Mouse (Mus musculus) gastrocnemius, postnatal 10 days (tissue): Measurements from ENCODE around the gene Krtap1-3. TPM values are rescaled to one million over a fixed set of nuclear protein-coding genes. Genes with fewer than 3 reads are reported as not detected.
"Not testable (repeated sequence)": the region's sequence is repeated elsewhere in the genome, so short reads cannot be mapped to it uniquely, and the experiment has no call there.

Source experiments
- DNase-seq: peaks from one replicate; pipeline ENCODE4 v3.0.0; 2021; ENCODE audit warnings: mixed read lengths
- long read RNA-seq, 2 experiments: library from polyadenylated mRNA; stranded (forward); transcript quantifications; one replicate each; pipeline ENCODE4 v2.0.0; 2021
- total RNA-seq, 2 experiments: library from RNA; stranded (reverse); gene quantifications; 2 replicates each; pipeline ENCODE4 v1.2.3; 2021

Krtap1-3 gene
- not detected for total RNA-seq
- long read RNA-seq, experiment 1, result 0 reads
- long read RNA-seq, experiment 2, result 0 reads

GRCm38 (mm10) chr11:99590981-99591380 lies at the start of gene Krtap1-3:
TSS of gene Krtap1-3 (minus strand) at chr11:99591339.
- DNase-seq, result no peak

- no peak for DNase-seq
These were observed 49.8 kb upstream of the Krtap1-3 start for GRCm38 (mm10) chr11:99640926-99641325.

- DNase-seq, result no peak
These were observed 45.9 kb upstream of the Krtap1-3 start for GRCm38 (mm10) chr11:99637086-99637485.

DNA sequence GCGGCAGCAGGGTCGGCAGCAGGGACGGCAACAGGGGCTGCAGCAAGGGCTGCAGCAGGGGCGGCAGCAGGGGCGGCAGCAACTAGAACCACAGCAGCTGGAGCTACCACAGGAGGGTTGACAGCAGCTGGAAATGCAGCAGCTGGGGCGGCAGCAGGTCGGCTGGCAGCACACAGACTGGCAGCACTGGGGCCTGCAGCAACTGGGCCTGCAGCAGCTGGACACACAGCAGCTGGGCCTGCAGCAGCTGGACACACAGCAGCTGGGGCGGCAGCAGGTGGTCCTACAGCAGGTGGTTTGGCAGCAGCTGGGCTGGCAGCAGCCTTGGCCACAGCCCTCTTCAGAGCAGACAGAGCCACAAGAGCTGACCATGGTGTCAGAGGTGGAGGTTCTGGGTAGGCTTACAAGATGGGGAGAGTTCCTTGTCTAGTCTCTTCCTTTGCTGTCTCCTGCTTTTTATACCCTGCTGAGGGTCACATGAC lies 43.6 kb upstream of the Krtap1-3 start, which contains the start of gene Krtap4-2:
Gene Krtap4-2 (minus strand): TSS at position 432 of the 482 bp plus-strand sequence.
- DNase-seq, result no peak

DNA sequence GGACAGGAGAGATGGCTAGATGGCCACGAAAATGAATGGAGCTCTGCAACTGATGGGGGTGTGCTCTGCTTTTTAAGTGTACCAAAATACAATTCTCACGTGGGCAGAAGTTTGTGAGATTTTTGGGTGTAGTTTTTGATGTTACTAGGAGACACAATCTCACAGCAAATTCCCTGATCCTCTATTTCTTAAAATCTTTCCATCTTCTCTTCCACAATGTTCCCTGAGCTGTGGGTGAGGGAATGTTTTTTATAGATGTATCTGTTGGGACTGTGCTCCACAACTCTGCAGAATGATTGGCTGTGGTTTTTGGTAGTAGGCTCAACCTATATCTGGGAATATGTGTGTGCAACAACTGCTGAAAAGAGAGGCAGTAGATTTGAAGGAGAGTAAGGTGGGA lies 42.2 kb upstream of the Krtap1-3 start:
- no peak for DNase-seq

GRCm38 (mm10) chr11:99630890-99631289 lies 39.8 kb upstream of the Krtap1-3 start:
- DNase-seq, result no peak

DNA sequence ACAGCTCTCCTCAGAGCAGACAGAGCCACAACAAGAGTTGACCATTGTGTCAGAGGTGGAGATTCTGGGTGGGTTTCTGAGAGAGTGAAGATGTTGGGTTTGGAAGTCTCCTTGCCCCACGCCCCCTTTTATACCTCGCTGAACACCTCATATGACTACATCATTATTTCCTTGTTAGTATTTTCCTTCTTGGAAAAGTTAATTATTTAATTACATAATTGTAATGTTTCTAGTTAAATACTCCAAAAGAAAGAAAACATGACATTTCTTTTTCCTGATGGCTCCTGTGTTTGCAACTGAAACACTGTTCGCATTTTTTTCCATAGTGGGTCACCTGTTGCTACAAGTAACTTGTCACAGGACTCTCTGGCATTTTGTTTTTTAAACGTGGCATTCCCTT lies 37.0 kb upstream of the Krtap1-3 start, which contains the start of gene Krtap4-1:
Gene Krtap4-1 (minus strand): TSS at position 101 of the 400 bp plus-strand sequence.
- DNase-seq, result no peak

DNA sequence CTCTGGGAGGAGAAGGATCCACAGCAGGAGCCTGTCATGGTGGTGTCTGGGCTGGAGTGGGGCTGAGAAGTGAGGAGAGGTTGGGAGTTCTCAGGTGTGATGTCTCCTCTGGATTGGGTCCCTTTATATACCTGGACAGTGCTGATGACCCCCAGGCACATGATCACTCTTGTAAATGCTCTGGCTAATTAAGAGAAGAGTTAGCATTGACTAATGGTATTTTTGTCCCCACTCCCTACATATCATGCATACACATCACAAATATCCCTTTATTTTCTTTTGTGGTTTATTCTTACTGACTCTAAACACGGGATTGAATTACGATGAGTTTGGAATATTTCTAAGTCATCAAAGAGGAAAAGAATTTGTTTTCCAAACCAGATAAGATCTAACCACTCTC lies 29.2 kb upstream of the Krtap1-3 start, which contains the start of gene Gm11562:
Gene Gm11562 (minus strand): TSS at position 101 of the 400 bp plus-strand sequence.
- DNase-seq, result no peak

DNA sequence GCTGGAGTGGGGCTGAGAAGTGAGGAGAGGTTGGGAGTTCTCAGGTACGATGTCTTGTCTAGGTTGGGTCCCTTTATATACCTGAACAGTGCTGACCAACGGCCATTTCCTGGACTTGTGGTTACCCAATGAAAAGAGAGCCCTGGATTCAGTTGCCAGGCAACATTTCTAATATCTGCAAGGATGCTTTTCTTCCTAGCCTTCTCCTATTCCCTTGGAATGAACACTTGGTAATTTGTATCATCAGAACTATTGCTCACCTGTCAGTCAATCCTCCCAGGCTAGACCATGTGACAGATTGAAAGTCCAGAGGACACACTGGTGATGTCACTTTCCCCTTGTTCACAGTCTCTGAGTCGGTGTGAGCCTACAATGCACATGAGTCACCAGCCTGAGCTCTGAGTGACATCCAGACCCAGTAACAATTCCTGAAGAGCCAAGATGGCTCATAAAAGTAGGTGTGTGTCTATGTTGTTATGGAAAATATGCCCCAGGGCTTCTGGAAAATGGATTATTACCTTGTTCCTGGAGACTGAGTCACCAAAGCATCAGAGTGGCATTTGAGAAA lies 23.7 kb upstream of the Krtap1-3 start, which contains the start of gene Krtap2-4:
Gene Krtap2-4 (minus strand): TSS at position 51 of the 568 bp plus-strand sequence.
- DNase-seq, result no peak

- not testable (repeated sequence) for DNase-seq
These were observed 18.9 kb upstream of the Krtap1-3 start, which contains the start of gene Gm11937 for GRCm38 (mm10) chr11:99610089-99610488. TSS of gene Gm11937 (minus strand) at chr11:99610189.

GRCm38 (mm10) chr11:99609126-99609525 lies 18.0 kb upstream of the Krtap1-3 start:
- no peak for DNase-seq

DNA sequence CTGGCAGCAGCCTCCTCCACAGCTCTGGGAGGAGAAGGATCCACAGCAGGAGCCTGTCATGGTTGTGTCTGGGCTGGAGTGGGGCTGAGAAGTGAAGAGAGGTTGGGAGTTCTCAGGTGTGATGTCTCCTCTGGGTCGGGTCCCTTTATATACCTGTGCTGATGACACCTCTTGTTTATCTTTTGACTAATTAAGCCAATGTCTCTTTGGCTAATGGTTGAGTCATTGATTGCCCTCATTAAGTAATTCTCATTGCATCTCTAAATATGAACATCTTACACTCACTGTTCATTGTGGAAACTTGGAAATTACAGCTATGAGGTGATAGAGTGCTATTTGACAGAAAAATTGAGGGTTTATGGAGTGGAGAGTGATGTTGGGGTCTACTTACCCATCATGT lies 12.1 kb upstream of the Krtap1-3 start, which contains the start of gene Gm11938:
Gene Gm11938 (minus strand): TSS at position 101 of the 400 bp plus-strand sequence.
- not testable (repeated sequence) for DNase-seq

DNA sequence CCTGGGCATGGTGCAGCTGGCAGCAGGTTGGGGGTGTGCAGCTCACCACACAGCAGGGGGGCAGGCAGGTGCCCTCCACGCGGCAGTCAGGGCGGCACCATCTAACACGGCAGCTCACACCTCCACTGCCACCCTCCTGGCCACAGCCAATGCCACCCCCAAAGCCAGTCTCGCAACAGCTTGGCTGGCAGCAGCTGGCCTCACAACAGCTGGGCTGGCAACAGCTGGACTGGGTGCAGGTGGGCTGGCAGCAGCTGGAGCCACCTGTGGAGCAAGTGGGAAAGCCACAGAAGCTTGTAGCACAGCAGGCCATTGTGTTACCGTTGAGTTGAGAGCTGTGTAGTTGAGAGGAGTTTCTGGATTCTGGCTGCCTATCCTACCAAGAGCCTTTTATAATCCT lies 6.6 kb upstream of the Krtap1-3 start, which contains the start of gene Krtap9-3:
Gene Krtap9-3 (minus strand): TSS at position 364 of the 400 bp plus-strand sequence.
- DNase-seq, result not testable (repeated sequence)

DNA sequence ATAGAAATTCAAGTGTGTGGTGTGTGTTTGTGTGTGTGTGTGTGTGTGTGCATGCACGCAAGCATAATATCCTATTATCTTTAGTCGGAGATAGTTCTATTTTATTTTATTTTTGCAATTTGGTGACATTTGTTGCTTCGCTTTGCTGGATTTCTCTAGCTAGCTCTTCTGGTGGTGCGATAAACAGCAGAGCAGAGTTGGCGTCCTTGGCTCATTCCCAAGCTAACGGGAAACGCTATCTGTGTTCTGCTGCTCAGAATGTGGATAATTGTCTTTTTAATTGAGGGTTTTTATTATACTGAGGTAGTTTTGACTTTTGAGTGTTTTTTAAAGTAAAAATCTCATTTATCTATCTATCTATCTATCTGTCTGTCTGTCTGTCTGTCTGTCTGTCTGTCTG lies 6.0 kb downstream of the Krtap1-3 start:
- no peak for DNase-seq

DNA sequence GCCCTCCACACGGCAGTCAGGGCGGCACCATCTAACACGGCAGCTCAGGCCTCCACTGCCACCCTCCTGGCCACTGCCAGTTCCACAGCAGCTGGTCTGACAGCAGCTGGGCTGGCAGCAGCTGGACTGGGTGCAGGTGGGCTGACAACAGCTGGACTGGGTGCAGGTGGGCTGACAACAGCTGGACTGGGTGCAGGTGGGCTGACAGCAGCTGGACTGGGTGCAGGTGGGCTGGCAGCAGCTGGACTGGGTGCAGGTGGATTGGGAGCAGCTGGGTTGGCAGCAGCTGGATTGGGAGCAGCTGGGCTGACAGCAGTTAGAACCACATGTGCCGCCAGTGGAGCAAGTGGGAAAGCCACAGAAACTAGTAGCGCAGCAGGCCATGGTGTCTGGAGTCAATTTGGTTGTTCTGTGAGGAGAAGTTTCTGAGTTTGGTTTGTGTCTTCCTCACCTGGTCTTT lies 7.9 kb downstream of the Krtap1-3 start, which contains the start of gene Krtap1-4:
Gene Krtap1-4 (minus strand): TSS at position 410 of the 460 bp plus-strand sequence.
- no peak for DNase-seq

DNA sequence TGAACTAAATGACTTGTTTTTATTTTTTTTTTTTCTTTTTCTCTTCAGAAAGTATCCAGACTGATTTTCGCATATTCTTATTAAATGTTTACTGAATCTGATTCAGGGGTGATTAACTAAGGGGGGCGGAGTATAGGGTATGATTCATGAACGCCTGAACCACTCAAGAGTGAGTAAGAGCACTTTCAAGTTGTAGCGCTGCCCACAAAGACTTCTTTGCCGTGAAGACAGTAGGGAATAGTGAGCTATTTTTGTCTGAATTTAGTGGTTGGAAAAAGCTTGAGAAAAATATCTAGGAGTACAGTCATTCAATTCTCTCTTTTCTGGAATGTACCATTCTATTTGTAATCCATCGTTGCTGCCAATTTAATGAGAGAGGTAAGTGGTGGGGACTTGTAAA lies 9.6 kb downstream of the Krtap1-3 start:
- no peak for DNase-seq

DNA sequence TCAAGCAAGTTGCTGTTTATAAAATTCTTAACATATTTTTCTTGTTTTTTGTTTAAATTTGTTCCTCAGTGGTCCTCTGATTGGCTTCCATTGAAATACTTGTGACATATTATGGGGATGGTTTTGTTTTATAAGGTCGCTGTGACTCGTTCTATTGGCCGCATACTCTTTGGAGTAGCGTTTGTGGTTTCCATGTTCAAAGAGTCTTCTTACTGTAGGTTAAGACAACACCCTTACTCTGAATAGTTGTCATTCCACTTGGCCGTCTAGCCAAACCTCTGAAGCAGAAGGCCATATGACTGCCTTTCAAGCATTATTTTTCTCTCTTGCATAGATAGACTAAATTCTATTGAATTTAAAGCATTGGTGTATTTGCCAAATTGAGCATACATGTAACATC lies 10.1 kb downstream of the Krtap1-3 start:
- DNase-seq, result no peak

DNA sequence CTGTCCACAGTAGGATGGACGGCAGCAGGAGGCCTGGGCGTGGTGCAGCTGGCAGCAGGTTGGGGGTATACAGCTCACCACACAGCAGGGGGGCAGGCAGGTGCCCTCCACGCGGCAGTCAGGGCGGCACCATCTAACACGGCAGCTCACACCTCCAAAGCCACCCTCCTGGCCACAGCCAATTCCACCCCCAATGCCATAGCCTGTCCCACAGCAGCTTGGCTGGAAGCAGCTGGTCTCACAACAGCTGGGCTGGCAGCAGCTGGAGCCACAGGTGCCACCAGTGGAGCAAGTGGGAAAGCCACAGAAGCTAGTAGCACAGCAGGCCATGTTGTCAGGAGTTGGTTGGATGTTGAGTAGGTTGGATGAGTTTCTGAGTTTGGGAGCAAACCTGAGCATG lies 10.5 kb downstream of the Krtap1-3 start, which contains the start of gene Krtap1-5:
Gene Krtap1-5 (minus strand): TSS at position 381 of the 400 bp plus-strand sequence.
- no peak for DNase-seq

GRCm38 (mm10) chr11:99574106-99574505 lies 17.0 kb downstream of the Krtap1-3 start:
- DNase-seq, result peak; percentile 66

DNA sequence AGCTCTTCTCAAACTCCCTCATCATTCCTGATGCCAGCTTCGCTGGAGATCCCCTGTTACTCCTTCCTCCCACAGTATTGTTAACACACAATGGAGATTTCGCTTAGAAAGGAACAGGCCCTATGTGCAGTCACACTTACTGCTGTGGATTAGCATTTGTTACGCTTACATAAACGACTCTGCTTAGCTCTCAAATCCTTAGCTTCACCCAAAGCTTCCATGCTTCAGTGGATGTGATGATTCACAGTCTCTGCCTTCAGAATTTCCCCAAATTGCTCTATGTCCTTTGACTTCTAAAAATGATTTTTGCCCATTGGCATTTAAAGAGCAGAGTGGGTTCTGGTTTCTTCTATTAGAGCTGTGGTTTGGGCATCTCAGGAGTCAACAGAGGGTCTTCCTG lies 18.0 kb downstream of the Krtap1-3 start:
- DNase-seq, result no peak

DNA sequence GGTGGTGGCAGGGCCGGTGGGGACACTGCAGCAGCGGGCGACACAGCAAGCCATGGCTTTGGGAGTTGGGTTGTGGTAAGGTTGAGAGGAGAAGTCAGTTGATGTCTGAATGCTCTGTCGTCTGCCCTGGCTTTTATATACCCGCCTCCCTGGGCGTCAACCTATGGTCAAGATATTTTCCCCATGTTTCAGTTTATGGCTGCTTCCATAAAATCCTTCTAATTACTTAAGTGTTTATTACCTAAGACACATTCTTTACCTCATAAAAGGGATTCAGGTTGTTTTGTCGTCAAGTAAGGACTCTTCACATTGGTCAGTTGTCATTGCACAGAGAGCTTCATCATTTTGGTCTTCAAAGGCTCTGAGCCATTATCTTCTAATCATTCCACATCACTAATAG lies 24.6 kb downstream of the Krtap1-3 start, which contains the start of gene Krtap3-1:
Gene Krtap3-1 (minus strand): TSS at position 101 of the 400 bp plus-strand sequence.
- DNase-seq, result no peak

GRCm38 (mm10) chr11:99562580-99562979 lies 28.6 kb downstream of the Krtap1-3 start:
- DNase-seq, result no peak

- DNase-seq, result no peak
These were observed 31.8 kb downstream of the Krtap1-3 start, which contains the start of gene Gm11939 for GRCm38 (mm10) chr11:99559366-99559765. TSS of gene Gm11939 (minus strand) at chr11:99559466.
